Mouse (Mus musculus): Measurements from ENCODE around the gene Pou3f3.

Pou3f3 gene

GRCm38 (mm10) chr1:42695578-42695915, at the start of gene Pou3f3:
Gene Pou3f3, plus strand, starts transcription at chr1:42695768.
- in situ Hi-C loops (cut with MboI) = no loop called here

GRCm38 (mm10) chr1:42648366-42648935, 47.1 kb upstream of the Pou3f3 start:
- in situ Hi-C loops (cut with MboI) = no loop called here

GRCm38 (mm10) chr1:42651461-42651860, 44.1 kb upstream of the Pou3f3 start:
- in situ Hi-C loops (cut with MboI) = no loop called here

- in situ Hi-C loops (cut with MboI) = no loop called here
Measured at GRCm38 (mm10) chr1:42667546-42667945, 28.0 kb upstream of the Pou3f3 start.

- in situ Hi-C loops (cut with MboI) = no loop called here
Measured at GRCm38 (mm10) chr1:42680673-42681072, 14.9 kb upstream of the Pou3f3 start.

- in situ Hi-C loops (cut with MboI) = no loop called here
Measured at GRCm38 (mm10) chr1:42681762-42682161, 13.8 kb upstream of the Pou3f3 start.

- in situ Hi-C loops (cut with MboI) = no loop called here
Measured at GRCm38 (mm10) chr1:42683861-42684260, 11.7 kb upstream of the Pou3f3 start.

- in situ Hi-C loops (cut with MboI) = no loop called here
Measured at GRCm38 (mm10) chr1:42684345-42684744, 11.2 kb upstream of the Pou3f3 start.

- in situ Hi-C loops (cut with MboI) = no loop called here
Measured at GRCm38 (mm10) chr1:42684783-42685182, 10.8 kb upstream of the Pou3f3 start.

- in situ Hi-C loops (cut with MboI) = no loop called here
Measured at GRCm38 (mm10) chr1:42685321-42685960, 10.1 kb upstream of the Pou3f3 start.

GRCm38 (mm10) chr1:42686194-42687131, 9.1 kb upstream of the Pou3f3 start:
- in situ Hi-C loops (cut with MboI) = no loop called here

- in situ Hi-C loops (cut with MboI) = no loop called here
Measured at GRCm38 (mm10) chr1:42687271-42687670, 8.3 kb upstream of the Pou3f3 start.

- in situ Hi-C loops (cut with MboI) = no loop called here
Measured at GRCm38 (mm10) chr1:42687756-42688540, 7.6 kb upstream of the Pou3f3 start.

- in situ Hi-C loops (cut with MboI) = no loop called here
Measured at GRCm38 (mm10) chr1:42688541-42689125, 6.9 kb upstream of the Pou3f3 start.

GRCm38 (mm10) chr1:42690024-42690575, 5.5 kb upstream of the Pou3f3 start:
- in situ Hi-C loops (cut with MboI) = no loop called here

- in situ Hi-C loops (cut with MboI) = no loop called here
Measured at GRCm38 (mm10) chr1:42691202-42692170, 4.1 kb upstream of the Pou3f3 start.

GRCm38 (mm10) chr1:42692221-42692620, 3.3 kb upstream of the Pou3f3 start:
- in situ Hi-C loops (cut with MboI) = no loop called here

GRCm38 (mm10) chr1:42693101-42693715, 2.4 kb upstream of the Pou3f3 start:
- in situ Hi-C loops (cut with MboI) = no loop called here

GRCm38 (mm10) chr1:42693852-42694251, 1.7 kb upstream of the Pou3f3 start:
- in situ Hi-C loops (cut with MboI) = no loop called here

GRCm38 (mm10) chr1:42694290-42694664, 1.3 kb upstream of the Pou3f3 start:
- in situ Hi-C loops (cut with MboI) = no loop called here

All from mature B cell (primary cell).